Mouse (Mus musculus): ENCODE measurements at regions not wholly inside any gene's neighbourhood (a gene's known extent, or its start where the extent isn't known, plus 50 kb on each side); places are given as distances from the start of the nearest gene placed in this dataset.

DNA sequence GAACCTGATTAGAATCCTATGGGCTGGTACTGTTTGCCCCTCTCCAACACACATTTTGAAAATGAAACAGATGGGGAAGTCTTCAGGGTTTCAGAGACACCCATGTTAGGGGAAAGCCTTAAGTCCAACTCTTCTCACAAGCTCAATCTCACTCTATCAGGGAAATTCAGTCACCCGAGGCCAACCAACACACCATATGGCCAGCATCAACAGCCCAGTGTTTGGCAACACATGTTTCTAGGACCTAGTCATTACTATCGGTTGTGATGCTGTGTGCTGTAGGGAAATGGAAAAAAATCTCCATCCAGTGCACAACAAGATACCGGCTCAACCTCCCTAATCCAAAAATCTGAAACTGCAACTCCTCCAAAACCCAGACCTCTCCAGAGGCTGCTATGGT, 124.6 kb upstream of the Ly86 start:
- Histone ChIP-seq H3K9me3 (ENCODE audit: low read length) (no peaks in the 10 kb centered on the region), H3K4me1 (ENCODE audit: insufficient read depth, low read length) (no peaks in the 10 kb centered on the region), H3K4me2 (replicated peaks; ENCODE audit: low read depth, low read length) (no peak overlapping the region), H3K27me3 (ENCODE audit: insufficient read depth, low read length) (no peaks in the 10 kb centered on the region), H3K4me3 (ENCODE audit: low read length) (no peak overlapping the region), H3K27ac (ENCODE audit: low read length) (no peak overlapping the region), H3K9ac (replicated peaks; ENCODE audit: low read length) (no peak overlapping the region), H3K36me3 (ENCODE audit: insufficient read depth, low read length) (no peaks in the 10 kb centered on the region)
- no peak for ATAC-seq (ENCODE audit: low FRiP score, low TSS enrichment)
- 73% methylated on average over 3 of the region's 3 CpGs for WGBS

DNA sequence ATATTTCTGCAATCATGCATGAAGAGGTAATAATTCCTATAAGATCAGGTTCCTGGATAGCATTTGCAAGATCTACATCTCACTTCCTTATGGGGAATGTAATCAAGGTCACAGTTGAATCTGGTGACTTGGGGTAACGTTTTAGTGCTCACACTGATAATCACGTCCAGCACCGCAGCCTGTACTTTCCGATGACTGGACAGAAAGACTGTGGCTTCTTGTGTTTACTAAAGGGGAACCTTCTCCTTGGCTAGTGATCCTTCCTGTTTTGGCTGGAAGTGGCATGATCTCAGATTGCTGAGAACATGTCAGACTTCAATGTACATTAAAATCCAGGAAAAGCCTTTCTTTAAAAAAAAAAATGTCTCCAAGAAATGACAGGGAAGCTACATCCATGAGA, 126.4 kb upstream of the Ly86 start:
- H3K4me1 ChIP-seq (ENCODE audit: insufficient read depth, low read length), result no peaks in the 10 kb centered on the region
- H3K4me3 ChIP-seq (ENCODE audit: low read length), result no peak overlapping the region
- no peaks in the 10 kb centered on the region for H3K27me3 ChIP-seq (ENCODE audit: insufficient read depth, low read length)
- no peak overlapping the region for H3K27ac ChIP-seq (ENCODE audit: low read length)
- no peaks in the 10 kb centered on the region for H3K9me3 ChIP-seq (ENCODE audit: low read length)
- no peak overlapping the region for H3K4me2 ChIP-seq (replicated peaks; ENCODE audit: low read depth, low read length)
- H3K36me3 ChIP-seq (ENCODE audit: insufficient read depth, low read length), result no peaks in the 10 kb centered on the region
- H3K9ac ChIP-seq (replicated peaks; ENCODE audit: low read length), result no peak overlapping the region
- ATAC-seq (ENCODE audit: low FRiP score, low TSS enrichment), result no peak
- 74% methylated on average over 4 of the region's 4 CpGs for WGBS

DNA sequence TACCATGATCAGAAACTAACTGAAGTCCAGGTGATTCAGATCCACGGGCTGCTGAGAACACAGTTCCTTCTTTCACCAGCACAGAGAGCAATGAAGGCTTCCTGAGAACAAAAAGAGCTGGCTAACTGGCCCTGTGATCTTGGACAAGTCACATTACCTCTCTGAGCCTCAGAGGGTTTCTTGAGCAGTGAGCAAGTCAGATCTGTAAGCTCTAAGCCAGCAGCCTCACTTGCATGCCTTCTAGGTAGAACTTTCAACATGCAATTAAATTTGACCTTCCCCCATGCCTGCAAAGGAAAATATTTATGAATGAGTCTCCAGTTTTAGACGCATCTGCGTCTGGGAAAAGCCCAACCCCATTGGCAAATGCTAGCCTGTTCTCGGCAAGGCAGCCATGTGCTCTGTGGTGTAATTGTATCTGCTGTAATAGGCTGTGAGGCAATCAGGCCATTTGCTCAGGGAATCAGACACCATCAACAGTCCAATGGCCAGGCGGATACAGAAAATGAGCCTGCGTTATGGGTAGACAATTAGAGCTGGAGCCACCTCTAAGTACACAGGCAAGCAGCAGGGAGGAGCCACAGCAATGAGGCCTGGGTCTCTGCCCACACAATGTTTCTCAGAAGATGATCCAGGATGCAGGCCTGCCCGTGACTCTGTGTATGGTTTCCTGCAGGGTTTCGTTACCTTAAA, 130.3 kb upstream of the Ly86 start:
- no peaks in the 10 kb centered on the region for H3K4me1 ChIP-seq (ENCODE audit: insufficient read depth, low read length)
- WGBS, result 29% methylated on average over 8 of the region's 8 CpGs
- H3K4me3 ChIP-seq (ENCODE audit: low read length), result no peak overlapping the region
- no peak overlapping the region for H3K9ac ChIP-seq (replicated peaks; ENCODE audit: low read length)
- H3K4me2 ChIP-seq (replicated peaks; ENCODE audit: low read depth, low read length), result no peak overlapping the region
- H3K27ac ChIP-seq (ENCODE audit: low read length), result no peak overlapping the region
- H3K36me3 ChIP-seq (ENCODE audit: insufficient read depth, low read length), result no peaks in the 10 kb centered on the region
- H3K27me3 ChIP-seq (ENCODE audit: insufficient read depth, low read length), result no peaks in the 10 kb centered on the region
- ATAC-seq (ENCODE audit: low FRiP score, low TSS enrichment), result peak; percentile 59; the same call in 1 of the 2 replicates
- H3K9me3 ChIP-seq (ENCODE audit: low read length), result no peaks in the 10 kb centered on the region

DNA sequence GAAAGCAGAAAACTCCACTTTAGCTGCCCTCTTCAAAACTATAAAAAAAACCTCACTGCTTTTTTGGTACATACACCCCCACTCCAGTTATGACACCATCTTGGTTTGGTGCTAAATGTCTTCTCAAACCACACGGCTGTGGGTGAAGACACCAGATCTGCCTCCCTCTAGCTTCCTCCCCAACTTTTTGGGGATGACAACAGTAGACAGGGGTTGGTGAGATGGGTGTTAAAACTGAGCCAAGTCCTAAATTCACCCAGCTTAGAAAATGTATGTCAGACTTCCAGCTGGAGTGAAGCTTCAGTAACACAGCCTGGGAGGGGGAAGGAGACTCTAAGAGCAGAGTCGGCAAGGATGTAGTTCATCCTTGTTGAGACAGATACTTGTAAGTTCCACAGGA, 147.1 kb upstream of the F13a1 start:
- H3K4me1 ChIP-seq (ENCODE audit: insufficient read depth, low read length), result no peaks in the 10 kb centered on the region
- H3K4me3 ChIP-seq (ENCODE audit: low read length), result no peak overlapping the region
- WGBS, result 91% methylated on average over 2 of the region's 2 CpGs
- no peaks in the 10 kb centered on the region for H3K36me3 ChIP-seq (ENCODE audit: insufficient read depth, low read length)
- H3K27me3 ChIP-seq (ENCODE audit: insufficient read depth, low read length), result no peaks in the 10 kb centered on the region
- no peak for ATAC-seq (ENCODE audit: low FRiP score, low TSS enrichment)
- no peak overlapping the region for H3K27ac ChIP-seq (ENCODE audit: low read length)
- no peak overlapping the region for H3K4me2 ChIP-seq (replicated peaks; ENCODE audit: low read depth, low read length)
- H3K9ac ChIP-seq (replicated peaks; ENCODE audit: low read length), result no peak overlapping the region
- no peaks in the 10 kb centered on the region for H3K9me3 ChIP-seq (ENCODE audit: low read length)

DNA sequence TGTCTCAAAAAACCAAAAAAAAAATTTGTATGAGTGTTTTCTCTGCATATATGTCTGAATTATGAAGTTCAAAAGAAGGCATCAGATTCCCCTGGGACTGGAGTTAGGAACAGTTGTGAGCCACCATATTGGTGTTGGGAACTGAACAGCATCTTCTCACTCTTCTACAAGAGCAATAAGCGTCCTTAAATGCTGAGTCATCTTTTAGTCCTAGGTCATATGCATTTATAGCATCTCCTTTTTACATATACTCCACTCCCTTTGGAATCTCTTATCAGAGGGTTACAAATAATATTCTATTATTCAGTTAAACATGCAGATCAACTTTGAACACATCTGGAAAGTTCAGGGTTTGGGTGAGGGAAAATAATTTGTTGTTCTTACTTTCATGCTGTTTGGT, 145.8 kb upstream of the F13a1 start:
- Histone ChIP-seq H3K4me1 (ENCODE audit: insufficient read depth, low read length) (no peaks in the 10 kb centered on the region), H3K9me3 (ENCODE audit: low read length) (no peaks in the 10 kb centered on the region), H3K27ac (ENCODE audit: low read length) (no peak overlapping the region), H3K27me3 (ENCODE audit: insufficient read depth, low read length) (no peaks in the 10 kb centered on the region), H3K36me3 (ENCODE audit: insufficient read depth, low read length) (no peaks in the 10 kb centered on the region), H3K9ac (replicated peaks; ENCODE audit: low read length) (no peak overlapping the region), H3K4me3 (ENCODE audit: low read length) (no peak overlapping the region), H3K4me2 (replicated peaks; ENCODE audit: low read depth, low read length) (no peak overlapping the region)
- WGBS, result 83% methylated on average over 1 of the region's 1 CpGs
- no peak for ATAC-seq (ENCODE audit: low FRiP score, low TSS enrichment)

DNA sequence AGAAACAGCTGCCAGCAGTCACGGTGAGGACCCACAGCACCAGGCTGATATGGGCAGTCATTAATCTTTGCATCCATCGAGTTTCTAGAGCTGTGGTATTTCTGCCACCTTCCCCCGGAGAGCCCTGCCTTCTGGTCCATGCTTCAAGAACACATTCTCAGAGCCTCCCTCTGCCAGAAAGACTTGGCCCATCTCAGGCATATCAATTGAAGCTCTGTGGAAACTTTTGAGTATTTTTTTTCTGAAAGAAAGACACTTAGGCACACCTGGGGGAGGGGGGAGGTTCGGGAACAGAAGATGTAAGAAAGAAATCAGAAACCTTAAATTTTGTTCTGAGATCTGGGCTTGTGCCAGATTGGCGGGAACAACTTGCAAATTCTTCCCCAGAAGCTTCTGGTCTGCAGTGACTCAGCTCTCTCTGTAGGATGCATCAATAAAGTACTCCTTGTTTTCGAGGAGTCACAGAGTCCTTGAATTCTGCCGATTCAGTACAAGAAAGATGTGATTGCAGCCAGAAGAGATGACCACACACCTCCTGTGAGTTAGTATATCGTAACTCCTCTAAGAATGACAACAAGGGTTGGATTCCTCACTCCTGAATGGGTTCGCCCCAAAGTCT, 131.2 kb upstream of the F13a1 start:
- Histone ChIP-seq H3K4me3 (ENCODE audit: low read length) (no peak overlapping the region), H3K4me1 (ENCODE audit: insufficient read depth, low read length) (no peaks in the 10 kb centered on the region), H3K27ac (ENCODE audit: low read length) (no peak overlapping the region), H3K27me3 (ENCODE audit: insufficient read depth, low read length) (no peaks in the 10 kb centered on the region), H3K36me3 (ENCODE audit: insufficient read depth, low read length) (no peaks in the 10 kb centered on the region), H3K4me2 (replicated peaks; ENCODE audit: low read depth, low read length) (no peak overlapping the region), H3K9me3 (ENCODE audit: low read length) (no peaks in the 10 kb centered on the region), H3K9ac (replicated peaks; ENCODE audit: low read length) (no peak overlapping the region)
- ATAC-seq (ENCODE audit: low FRiP score, low TSS enrichment), result no peak
- WGBS, result 53% methylated on average over 9 of the region's 9 CpGs

DNA sequence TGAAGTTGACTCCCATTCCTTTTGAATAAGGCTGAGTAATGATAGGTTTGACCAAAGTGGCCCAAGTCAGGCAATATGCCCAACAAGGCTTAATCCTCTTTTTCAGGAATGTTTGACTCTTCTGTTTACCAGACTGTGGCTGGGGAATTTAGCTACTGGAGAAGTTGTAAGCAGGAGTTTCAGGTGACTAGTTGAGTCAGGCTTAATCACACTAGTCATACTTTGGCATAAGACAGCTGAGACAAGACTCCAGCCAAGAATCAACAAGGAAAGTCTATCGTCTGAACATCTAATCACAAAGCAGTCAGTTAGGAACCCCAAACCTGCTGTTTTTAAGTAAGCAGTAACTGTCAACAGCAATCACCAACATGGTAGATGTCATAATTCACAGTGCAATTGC, 126.5 kb upstream of the F13a1 start:
- Histone ChIP-seq H3K27me3 (ENCODE audit: insufficient read depth, low read length) (no peaks in the 10 kb centered on the region), H3K27ac (ENCODE audit: low read length) (no peak overlapping the region), H3K9me3 (ENCODE audit: low read length) (no peaks in the 10 kb centered on the region), H3K4me3 (ENCODE audit: low read length) (no peak overlapping the region), H3K9ac (replicated peaks; ENCODE audit: low read length) (no peak overlapping the region), H3K4me1 (ENCODE audit: insufficient read depth, low read length) (no peaks in the 10 kb centered on the region), H3K36me3 (ENCODE audit: insufficient read depth, low read length) (no peaks in the 10 kb centered on the region), H3K4me2 (replicated peaks; ENCODE audit: low read depth, low read length) (no peak overlapping the region)
- WGBS, result 82% methylated on average over 1 of the region's 1 CpGs
- ATAC-seq (ENCODE audit: low FRiP score, low TSS enrichment), result no peak

DNA sequence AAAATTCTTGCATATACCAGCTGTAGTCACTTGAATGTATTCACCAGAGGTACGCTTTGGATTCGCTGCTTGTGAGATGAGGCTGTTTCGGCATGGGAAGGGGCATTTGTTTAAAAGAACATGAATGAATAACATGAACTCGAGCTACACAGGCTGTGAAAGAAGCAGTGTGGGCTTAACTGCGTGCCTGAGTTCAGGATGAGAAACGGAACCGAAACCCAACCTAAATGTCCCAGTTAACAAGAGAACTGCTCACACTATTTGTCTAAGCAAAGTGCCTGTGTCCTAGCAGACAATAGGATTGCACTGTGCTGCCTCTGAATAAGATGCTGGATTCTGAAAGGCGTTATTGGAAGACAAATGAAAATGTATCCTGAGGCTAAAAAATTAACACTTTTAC, 126.0 kb upstream of the F13a1 start:
- Histone ChIP-seq H3K9ac (replicated peaks; ENCODE audit: low read length) (no peak overlapping the region), H3K27me3 (ENCODE audit: insufficient read depth, low read length) (no peaks in the 10 kb centered on the region), H3K27ac (ENCODE audit: low read length) (no peak overlapping the region), H3K4me3 (ENCODE audit: low read length) (no peak overlapping the region), H3K4me1 (ENCODE audit: insufficient read depth, low read length) (no peaks in the 10 kb centered on the region), H3K4me2 (replicated peaks; ENCODE audit: low read depth, low read length) (no peak overlapping the region), H3K9me3 (ENCODE audit: low read length) (no peaks in the 10 kb centered on the region), H3K36me3 (ENCODE audit: insufficient read depth, low read length) (no peaks in the 10 kb centered on the region)
- ATAC-seq (ENCODE audit: low FRiP score, low TSS enrichment), result no peak
- 91% methylated on average over 8 of the region's 8 CpGs for WGBS

DNA sequence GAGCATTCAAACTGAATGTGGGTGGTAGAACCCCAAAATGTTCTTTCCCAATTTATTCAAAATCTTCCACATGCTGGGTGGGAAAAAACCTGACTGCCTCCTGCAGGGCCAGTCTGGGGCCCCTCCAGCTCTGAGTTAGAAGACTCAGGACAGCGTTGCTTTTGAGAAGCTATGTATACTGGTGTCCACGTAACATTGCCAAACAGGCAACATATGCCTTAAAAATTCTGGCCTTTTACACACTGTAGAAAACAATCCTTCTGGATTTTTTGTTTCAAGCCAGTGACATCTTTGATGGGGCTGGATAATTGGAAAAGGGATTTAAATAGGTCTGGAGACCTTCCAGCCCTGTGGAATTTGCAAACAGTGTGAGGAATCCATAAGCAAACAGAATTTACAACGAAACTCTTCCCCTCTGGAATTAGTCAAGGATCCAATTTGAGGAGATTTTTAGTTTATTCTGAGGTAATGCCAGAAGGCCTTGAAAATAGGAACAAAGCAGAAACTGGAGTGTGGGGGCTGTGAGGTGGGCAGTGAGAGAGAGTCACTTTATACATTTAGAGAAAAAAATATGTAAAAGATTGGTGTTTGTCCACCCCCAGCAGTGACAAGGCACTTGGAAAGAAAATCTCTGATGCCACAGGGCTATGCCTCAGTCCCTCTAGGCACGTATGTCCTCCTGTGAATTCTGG, 108.9 kb upstream of the F13a1 start:
- Histone ChIP-seq H3K27ac (ENCODE audit: low read length) (no peak overlapping the region), H3K27me3 (ENCODE audit: insufficient read depth, low read length) (no peaks in the 10 kb centered on the region), H3K4me3 (ENCODE audit: low read length) (no peak overlapping the region), H3K4me2 (replicated peaks; ENCODE audit: low read depth, low read length) (no peak overlapping the region), H3K9me3 (ENCODE audit: low read length) (no peaks in the 10 kb centered on the region), H3K9ac (replicated peaks; ENCODE audit: low read length) (no peak overlapping the region), H3K36me3 (ENCODE audit: insufficient read depth, low read length) (no peaks in the 10 kb centered on the region), H3K4me1 (ENCODE audit: insufficient read depth, low read length) (no peaks in the 10 kb centered on the region)
- no peak for ATAC-seq (ENCODE audit: low FRiP score, low TSS enrichment)
- WGBS, result 71% methylated on average over 4 of the region's 4 CpGs

DNA sequence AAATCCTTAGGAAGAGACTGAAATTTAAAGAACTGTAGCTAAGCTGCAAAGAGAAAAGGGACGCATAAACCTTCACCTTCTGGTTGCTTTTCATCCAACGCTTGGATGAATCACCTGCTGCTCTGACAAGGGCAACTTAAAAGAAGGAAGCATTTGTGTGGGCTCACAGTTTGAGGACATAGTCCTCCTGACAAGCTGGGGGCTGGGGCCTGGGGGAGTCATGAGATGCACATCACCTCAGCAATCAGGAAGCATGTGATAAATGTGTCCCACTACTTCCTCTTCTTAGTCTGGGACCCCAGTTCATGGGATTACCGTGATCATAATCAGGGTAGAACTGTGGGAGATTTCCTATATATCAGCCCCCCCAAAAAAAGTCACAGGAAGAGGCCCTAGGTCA, 107.8 kb upstream of the F13a1 start:
- Histone ChIP-seq H3K4me1 (ENCODE audit: insufficient read depth, low read length) (no peaks in the 10 kb centered on the region), H3K4me3 (ENCODE audit: low read length) (no peak overlapping the region), H3K27ac (ENCODE audit: low read length) (no peak overlapping the region), H3K4me2 (replicated peaks; ENCODE audit: low read depth, low read length) (no peak overlapping the region), H3K9me3 (ENCODE audit: low read length) (no peaks in the 10 kb centered on the region), H3K36me3 (ENCODE audit: insufficient read depth, low read length) (no peaks in the 10 kb centered on the region), H3K27me3 (ENCODE audit: insufficient read depth, low read length) (no peaks in the 10 kb centered on the region), H3K9ac (replicated peaks; ENCODE audit: low read length) (no peak overlapping the region)
- 80% methylated on average over 3 of the region's 3 CpGs for WGBS
- ATAC-seq (ENCODE audit: low FRiP score, low TSS enrichment), result no peak
